Mouse (Mus musculus) CH12.LX (cell line): Measurements from ENCODE around the gene Ccdc148. TPM values are rescaled to one million over a fixed set of nuclear protein-coding genes. Genes with fewer than 3 reads are reported as not detected.

Source experiments
- DNase-seq: peaks from one replicate; pipeline ENCODE4 v3.0.0-alpha.2; 2013; ENCODE audit errors: extremely low read depth
- H3K27ac ChIP-seq: 2 replicates; pipeline ENCODE4 v1.5.1; 2012; ENCODE audit warnings: low read depth, mild to moderate bottlenecking, control low read depth, moderate library complexity; ENCODE audit not compliant: insufficient read depth
- H3K27me3 ChIP-seq: replicated peaks from 2 replicates; pipeline ENCODE3; 2012; ENCODE audit warnings: inconsistent platforms
- H3K36me3 ChIP-seq, 2 experiments: replicated peaks in 1 of 2; 2 replicates each; pipeline versions ENCODE3 to v1.6.1; 2012; ENCODE audit warnings: inconsistent platforms in 1 of 2, low read length in 1 of 2, mild to moderate bottlenecking in 1 of 2, mixed read lengths in 1 of 2, moderate library complexity in 1 of 2; ENCODE audit not compliant: control insufficient read depth in 1 of 2, insufficient read depth in 1 of 2
- H3K4me1 ChIP-seq, 2 experiments: 2 replicates each; pipeline ENCODE4 v1.6.1; 2012; ENCODE audit warnings: inconsistent platforms in 1 of 2, moderate library complexity in 1 of 2; ENCODE audit not compliant: insufficient read depth in 2 of 2, control insufficient read depth in 1 of 2
- H3K4me2 ChIP-seq: 2 replicates; pipeline ENCODE4 v1.6.1; 2012; ENCODE audit warnings: low read depth, mild to moderate bottlenecking, control low read depth; ENCODE audit not compliant: poor library complexity, insufficient read depth, severe bottlenecking
- H3K4me3 ChIP-seq, 3 experiments: fragments of 150-350 bp in 1 of 3; sonication (generic) in 1 of 3; replicated peaks in 1 of 3; 2 replicates each; pipeline versions ENCODE3 to v1.5.1; 2011 to 2012; ENCODE audit warnings: low read depth in 2 of 3, low read length in 2 of 3, mild to moderate bottlenecking in 2 of 3, moderate library complexity in 2 of 3, control low read depth in 1 of 3, improper control_type of control experiment in 1 of 3, inconsistent platforms in 1 of 3, mixed read lengths in 1 of 3; ENCODE audit not compliant: poor library complexity in 1 of 3
- H3K79me2 ChIP-seq: replicated peaks from 2 replicates; pipeline ENCODE4 v1.6.1; 2012; ENCODE audit warnings: mild to moderate bottlenecking, moderate library complexity; ENCODE audit not compliant: control insufficient read depth, poor library complexity, insufficient read depth, severe bottlenecking; ENCODE audit errors: extremely low read depth
- H3K9ac ChIP-seq: 2 replicates; pipeline ENCODE4 v1.6.1; 2012; ENCODE audit warnings: low read depth, mild to moderate bottlenecking, control low read depth, moderate library complexity; ENCODE audit not compliant: insufficient read depth
- H3K9me3 ChIP-seq: replicated peaks from 2 replicates; pipeline ENCODE3; 2012; ENCODE audit warnings: low read length, inconsistent platforms, mixed read lengths
- GABPA ChIP-seq: IDR thresholded peaks from 2 replicates; pipeline ENCODE4 v1.6.1; 2012; ENCODE audit warnings: low read depth, low read length, improper control_type of control experiment, inconsistent platforms; ENCODE audit not compliant: insufficient replicate concordance
- HCFC1 ChIP-seq: IDR thresholded peaks from 2 replicates; pipeline ENCODE4 v1.6.1; 2012; ENCODE audit warnings: low read depth, mild to moderate bottlenecking, inconsistent platforms, low read length, improper control_type of control experiment
- JUN ChIP-seq: IDR thresholded peaks from 2 replicates; pipeline ENCODE4 v1.6.1; 2011; ENCODE audit warnings: low read depth, mild to moderate bottlenecking, low read length, improper control_type of control experiment, moderate library complexity; ENCODE audit not compliant: insufficient read depth
- JUND ChIP-seq: conservative IDR thresholded peaks from 2 replicates; pipeline ENCODE4 v1.6.1; 2011; ENCODE audit warnings: low read depth, low read length, improper control_type of control experiment
- KAT2A ChIP-seq: IDR thresholded peaks from 2 replicates; pipeline ENCODE4 v1.6.1; 2012; ENCODE audit warnings: low read length, improper control_type of control experiment, inconsistent platforms; ENCODE audit not compliant: insufficient replicate concordance
- MAFK ChIP-seq: IDR thresholded peaks from 2 replicates; pipeline ENCODE4 v1.6.1; 2011; ENCODE audit warnings: low read length, improper control_type of control experiment; ENCODE audit not compliant: insufficient replicate concordance
- MAZ ChIP-seq: IDR thresholded peaks from 2 replicates; pipeline ENCODE4 v1.6.1; 2012; ENCODE audit warnings: low read depth, mild to moderate bottlenecking, inconsistent platforms, low read length, improper control_type of control experiment, moderate library complexity
- MEF2A ChIP-seq: IDR thresholded peaks from 2 replicates; pipeline ENCODE4 v1.6.1; 2014; ENCODE audit warnings: low read depth, mild to moderate bottlenecking, inconsistent platforms, low read length, improper control_type of control experiment, borderline replicate concordance
- MYC ChIP-seq: IDR thresholded peaks from 2 replicates; pipeline ENCODE4 v1.6.1; 2011; ENCODE audit warnings: low read depth, mild to moderate bottlenecking, improper control_type of control experiment, low read length
- PAX5 ChIP-seq: IDR thresholded peaks from 2 replicates; pipeline ENCODE4 v1.6.1; 2012; ENCODE audit warnings: low read length, inconsistent platforms, mixed read lengths
- RAD21 ChIP-seq: IDR thresholded peaks from 2 replicates; pipeline ENCODE4 v1.6.1; 2011; ENCODE audit warnings: low read depth, mild to moderate bottlenecking, low read length, improper control_type of control experiment, moderate library complexity
- RCOR1 ChIP-seq: conservative IDR thresholded peaks from 2 replicates; pipeline ENCODE4 v1.6.1; 2012; ENCODE audit warnings: low read depth, mild to moderate bottlenecking, inconsistent platforms, low read length, improper control_type of control experiment
- TCF12 ChIP-seq: IDR thresholded peaks from 2 replicates; pipeline ENCODE4 v1.6.1; 2014; ENCODE audit warnings: low read depth, mild to moderate bottlenecking, inconsistent platforms, low read length, improper control_type of control experiment
- UBTF ChIP-seq: IDR thresholded peaks from 2 replicates; pipeline ENCODE4 v1.6.1; 2012; ENCODE audit warnings: low read depth, mild to moderate bottlenecking, inconsistent platforms, low read length, improper control_type of control experiment, moderate library complexity
- ZC3H11A ChIP-seq: IDR thresholded peaks from 2 replicates; pipeline ENCODE4 v1.6.1; 2012; ENCODE audit warnings: low read depth, mild to moderate bottlenecking, inconsistent platforms, low read length, improper control_type of control experiment
- ZMIZ1 ChIP-seq: IDR thresholded peaks from 2 replicates; pipeline ENCODE4 v1.6.1; 2012; ENCODE audit warnings: low read depth, mild to moderate bottlenecking, inconsistent platforms, low read length, improper control_type of control experiment
- ZNF384 ChIP-seq: IDR thresholded peaks from 2 replicates; pipeline ENCODE4 v1.6.1; 2012; ENCODE audit warnings: low read depth, low read length, improper control_type of control experiment, inconsistent platforms
- dilution Hi-C: fragments of 300-500 bp; cut with MboI; formaldehyde crosslinking; loops from 2 replicates; pipeline ENCODE4 v1.14.3; 2020; ENCODE audit warnings: low sequenced_read_pairs; ENCODE audit not compliant: extremely low pct_unique_long_range_greater_than_20kb, extremely low pct_ligation_motif_present
- in situ Hi-C: fragments of 300-500 bp; cut with MboI; formaldehyde crosslinking; loops from 3 replicates; pipeline ENCODE4 v1.14.3; 2019; ENCODE audit warnings: low sequenced_read_pairs, low pct_ligation_motif_present, low pct_unique_long_range_greater_than_20kb, mixed read lengths
- polyA plus RNA-seq: library from polyadenylated mRNA; unstranded; fragments of >175 nt; gene quantifications from 2 replicates; pipeline ENCODE4 v1.2.1, GENCODE M21; 2012; ENCODE audit warnings: low read depth; ENCODE audit not compliant: insufficient read length
- total RNA-seq, 2 experiments: library from RNA; depleted of rRNA; stranded (reverse); fragments of 300-350 nt in 1 of 2; fragments of >200 nt in 1 of 2; gene quantifications; 2 replicates each; pipeline ENCODE4 v1.2.3; 2012 to 2014

The Ccdc148 gene
- total and polyA plus RNA-seq, 3 experiments = not detected

GRCm38 (mm10) chr2:59131044-59131443 is 29.4 kb downstream of the Ccdc148 start:
- Histone ChIP-seq H3K36me3 (no peaks in the 10 kb centered on the region), H3K4me3 (no peak overlapping the region), H3K27me3 (no peaks in the 10 kb centered on the region), H3K9ac (no peak overlapping the region), H3K27ac (no peak overlapping the region), H3K4me1 (no peaks in the 10 kb centered on the region), H3K4me2 (no peak overlapping the region), H3K9me3 (peaks cover 61% of the 10 kb centered on the region), H3K79me2 (no peaks in the 10 kb centered on the region)
- in situ Hi-C loops = no loop called here
- no peak for DNase-seq
- dilution Hi-C loops = no loop called here
- TF ChIP-seq UBTF (no peak), MYC (no peak), GABPA (no peak), JUN (no peak), HCFC1 (no peak), MEF2A (no peak), TCF12 (no peak), RAD21 (no peak), RCOR1 (no peak), ZMIZ1 (no peak)

GRCm38 (mm10) chr2:59129821-59130220 is 30.7 kb downstream of the Ccdc148 start:
- in situ Hi-C loops = no loop called here
- TF ChIP-seq RAD21 (no peak), TCF12 (no peak), MEF2A (no peak), PAX5 (no peak), MAZ (no peak), KAT2A (no peak), ZNF384 (no peak), MAFK (no peak), JUND (no peak), RCOR1 (no peak), ZC3H11A (no peak)
- TF ChIP-seq, all 38 proteins: peak for 0
- H3K4me2 ChIP-seq = no peak overlapping the region
- no peaks in the 10 kb centered on the region for H3K79me2 ChIP-seq
- no peaks in the 10 kb centered on the region for H3K4me1 ChIP-seq
- H3K9ac ChIP-seq = no peak overlapping the region
- H3K4me3 ChIP-seq = no peak overlapping the region
- peaks cover 59% of the 10 kb centered on the region for H3K9me3 ChIP-seq
- dilution Hi-C loops = no loop called here
- H3K36me3 ChIP-seq = no peaks in the 10 kb centered on the region
- no peak for DNase-seq
- H3K27ac ChIP-seq = no peak overlapping the region
- H3K27me3 ChIP-seq = no peaks in the 10 kb centered on the region
